Mouse (Mus musculus): ENCODE results near the gene Pafah2.

Gene Pafah2

DNA sequence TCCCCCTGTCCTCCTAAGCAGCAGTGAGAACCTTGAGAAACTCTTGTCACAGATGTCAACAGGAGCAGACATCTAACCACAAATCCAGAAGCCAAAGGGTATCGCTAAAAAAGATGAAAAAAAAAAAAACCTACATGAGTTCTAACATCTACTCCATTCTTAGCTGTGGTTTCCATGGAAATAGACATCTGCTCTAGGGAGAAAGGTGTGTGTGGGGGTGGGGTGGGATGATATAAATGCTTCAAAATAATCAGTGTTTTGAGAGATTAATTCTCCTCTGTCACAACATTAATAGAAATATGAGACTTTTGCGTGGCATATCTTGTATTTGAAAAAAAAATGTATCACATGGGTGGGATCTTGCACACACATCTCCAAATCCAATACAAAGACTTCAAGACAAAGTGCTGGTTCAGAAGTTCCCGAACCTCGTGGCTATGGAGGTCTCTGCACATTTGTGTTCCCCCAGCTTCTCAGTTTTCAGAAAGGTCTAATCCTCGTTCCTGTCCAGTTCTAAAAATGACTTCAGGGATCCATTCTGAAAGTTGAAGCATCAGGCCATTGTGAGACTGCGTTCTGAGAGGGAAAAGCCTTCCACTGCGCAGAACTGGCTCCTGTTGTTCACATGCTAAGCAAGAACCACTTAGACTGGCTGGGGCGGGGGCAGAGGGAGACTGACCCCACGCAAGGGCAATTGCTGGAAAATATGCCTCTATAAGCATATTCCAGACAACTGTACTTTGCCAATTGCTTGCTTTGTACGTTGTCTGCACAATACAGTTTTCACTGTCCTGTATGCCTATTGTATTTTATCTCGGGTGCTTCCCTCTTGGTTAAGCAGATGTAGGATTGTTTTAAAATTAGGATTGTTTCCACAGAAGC lies 70.5 kb downstream of the Pafah2 start:
- DNase-seq: no peak

DNA sequence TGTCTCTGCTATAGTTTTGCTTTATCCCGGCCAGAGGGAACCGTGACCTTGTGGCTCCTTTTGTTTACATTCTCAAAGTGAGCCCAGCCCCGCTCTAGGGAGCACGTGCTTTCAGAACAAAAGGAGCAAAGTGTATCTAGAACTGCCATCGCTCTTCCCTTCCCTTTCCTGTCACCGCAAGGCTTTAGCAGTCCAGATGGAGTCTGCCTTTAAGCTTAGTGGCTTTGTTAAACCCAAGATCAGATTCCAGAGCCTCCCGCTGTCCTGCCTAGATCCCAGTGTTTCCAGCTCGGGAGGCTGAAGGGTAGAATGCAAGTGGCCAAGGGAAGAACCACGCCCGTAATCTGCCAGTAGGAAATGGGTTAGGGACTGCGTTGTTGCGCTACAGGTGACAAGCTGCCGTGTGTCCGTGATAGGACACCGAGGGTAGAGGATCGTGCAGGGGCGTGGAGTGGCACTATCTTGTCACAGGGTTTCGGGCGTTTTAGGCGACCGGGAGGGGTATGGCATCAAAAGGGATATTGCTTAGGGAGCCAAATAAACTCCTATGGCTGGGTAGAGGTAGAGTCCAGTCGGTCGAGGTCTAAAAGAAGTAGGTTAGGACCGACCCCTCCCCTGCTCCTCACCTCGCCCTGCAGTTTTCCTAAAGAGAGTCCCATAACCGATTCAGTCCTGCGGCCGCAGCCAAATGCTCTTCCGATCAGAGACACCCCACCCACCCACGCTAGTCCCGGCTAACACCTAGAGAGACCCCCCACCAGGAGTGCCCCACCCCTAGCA lies 71.5 kb downstream of the Pafah2 start:
- DNase-seq: no peak

DNA sequence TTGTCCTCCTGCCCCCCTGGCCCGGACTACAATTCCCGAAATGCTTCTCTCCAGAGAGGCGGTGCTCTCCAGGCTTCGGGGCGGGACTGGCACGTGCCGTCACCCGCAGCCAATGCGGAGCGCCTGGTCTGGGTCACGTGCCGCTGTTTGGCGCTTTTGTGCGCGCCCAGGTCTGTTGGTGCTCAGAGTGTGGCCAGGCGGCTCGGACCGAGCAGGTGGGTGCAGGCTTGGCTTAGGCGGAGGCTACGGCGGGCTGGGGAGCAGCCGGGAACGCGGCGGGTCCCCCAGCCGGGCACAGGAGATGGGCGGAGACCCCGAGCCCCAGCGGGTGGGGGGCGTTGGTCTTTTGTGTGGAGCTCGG lies 72.1 kb downstream of the Pafah2 start, which contains the start of gene Stmn1:
Stmn1 (plus strand) TSS at position 106 of the 361 bp plus-strand sequence.
- peak; percentile 97 for DNase-seq

DNA sequence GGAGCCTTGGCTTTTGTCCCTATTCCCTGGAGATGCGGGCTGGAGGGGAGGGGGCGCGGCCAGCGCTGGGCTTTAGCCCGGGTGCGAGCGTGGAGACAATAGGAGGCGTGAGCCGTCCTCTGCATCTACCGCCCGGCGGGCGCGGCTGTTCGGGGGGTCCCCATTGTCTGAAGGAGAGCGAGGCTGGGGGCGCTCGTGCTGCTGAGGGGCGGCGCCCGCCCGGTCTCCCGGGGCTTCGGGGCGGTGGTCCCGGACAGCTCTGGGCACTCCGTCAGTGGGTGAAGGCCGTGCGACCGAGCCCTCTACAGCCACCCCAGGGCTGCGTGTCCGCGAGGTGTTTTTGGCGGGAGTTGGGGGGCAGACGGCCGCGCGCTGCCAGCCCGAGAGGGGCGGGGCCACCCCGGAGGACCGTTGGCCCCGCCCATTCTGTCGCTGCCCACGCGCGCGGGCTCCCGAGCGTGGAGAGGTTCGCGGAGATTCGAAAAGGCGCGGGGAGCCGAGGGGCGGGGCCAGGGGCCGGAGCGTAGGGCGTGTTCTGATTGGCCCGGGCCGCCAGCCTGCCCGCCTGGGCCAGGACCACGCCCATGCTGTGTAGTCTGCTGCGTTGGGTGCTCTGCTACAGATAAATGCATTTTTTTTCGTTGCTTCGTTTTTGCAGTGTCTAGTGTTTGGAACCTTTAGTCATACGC lies 72.6 kb downstream of the Pafah2 start:
- DNase-seq: peak; percentile 96

DNA sequence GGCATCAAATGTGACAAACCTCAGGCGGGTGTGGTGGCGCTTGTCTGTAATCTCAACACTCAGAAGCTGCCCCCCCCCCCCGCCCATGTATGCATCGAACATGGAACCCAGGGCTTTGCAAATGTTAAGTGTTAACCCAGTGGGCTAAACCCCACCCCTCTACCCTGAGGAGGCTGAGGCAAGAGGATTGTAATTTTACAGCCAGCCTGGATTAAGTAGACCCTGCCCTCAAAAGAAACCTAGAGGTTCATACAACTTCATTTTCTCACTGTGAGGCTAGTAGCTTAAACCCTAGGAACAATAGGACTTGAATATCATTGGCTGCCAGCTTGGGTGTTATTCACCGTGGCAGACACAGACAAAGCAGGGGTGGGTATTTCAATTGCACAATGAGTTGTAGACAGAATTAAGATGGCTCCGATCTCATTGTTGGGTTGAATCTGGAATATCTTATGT lies 73.2 kb downstream of the Pafah2 start:
- no peak for DNase-seq

DNA sequence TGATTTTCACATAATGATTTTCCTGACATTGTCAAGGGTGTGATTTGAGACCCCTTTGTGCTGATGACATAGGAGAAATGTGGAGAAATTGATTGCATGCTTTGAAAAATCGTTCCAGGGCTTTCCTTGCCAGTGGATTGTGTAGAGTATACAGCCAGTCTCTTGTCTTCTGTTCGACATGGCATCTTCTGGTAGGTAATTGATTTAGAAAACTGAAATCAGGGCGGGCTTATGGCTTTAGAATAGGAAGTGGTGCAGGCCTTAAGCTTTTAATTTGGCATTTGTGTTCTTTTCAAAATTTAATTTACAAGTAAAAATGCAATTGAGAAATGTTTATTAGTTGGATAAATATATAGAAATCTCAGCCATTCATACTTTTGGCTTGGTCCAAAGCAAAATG lies 73.9 kb downstream of the Pafah2 start:
- DNase-seq: no peak

DNA sequence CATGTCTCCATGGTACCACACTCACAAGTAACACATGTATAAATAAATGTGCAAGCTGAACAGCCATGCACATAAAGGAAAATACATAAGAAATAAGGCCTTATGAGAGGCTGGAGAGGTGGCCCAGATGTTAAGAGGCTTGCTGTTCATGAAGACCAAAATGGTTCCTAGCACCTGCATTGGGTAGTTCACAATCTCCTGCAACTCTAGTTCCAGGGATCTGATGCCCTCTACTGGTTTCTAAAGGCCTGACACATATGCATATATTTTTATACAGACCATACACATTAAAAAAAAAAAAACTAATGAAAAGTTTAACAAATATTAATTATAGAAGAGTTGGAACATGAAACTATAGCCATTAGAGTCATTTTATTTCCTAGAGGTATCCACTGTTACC lies 75.3 kb downstream of the Pafah2 start:
- DNase-seq: no peak

DNA sequence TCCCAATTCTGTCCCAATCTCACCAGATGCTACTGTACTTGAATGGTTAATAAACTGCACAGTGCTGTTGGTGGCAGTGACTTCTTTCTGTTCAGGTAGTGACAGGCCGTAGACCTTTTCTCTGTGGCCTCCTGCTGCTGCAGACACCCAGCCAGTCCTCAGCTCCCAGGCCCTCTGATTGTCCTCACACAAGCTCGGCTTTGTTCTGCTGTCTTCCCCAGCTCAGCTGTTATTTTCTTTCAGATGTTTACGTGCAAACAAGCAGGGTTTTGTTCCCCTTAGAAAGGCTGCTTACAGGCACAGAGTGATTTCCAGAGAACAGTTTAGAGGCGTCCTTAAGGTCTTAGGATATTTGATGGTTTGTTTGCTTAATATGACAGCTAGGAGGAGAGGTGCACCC lies 77.6 kb downstream of the Pafah2 start:
- no peak for DNase-seq

DNA sequence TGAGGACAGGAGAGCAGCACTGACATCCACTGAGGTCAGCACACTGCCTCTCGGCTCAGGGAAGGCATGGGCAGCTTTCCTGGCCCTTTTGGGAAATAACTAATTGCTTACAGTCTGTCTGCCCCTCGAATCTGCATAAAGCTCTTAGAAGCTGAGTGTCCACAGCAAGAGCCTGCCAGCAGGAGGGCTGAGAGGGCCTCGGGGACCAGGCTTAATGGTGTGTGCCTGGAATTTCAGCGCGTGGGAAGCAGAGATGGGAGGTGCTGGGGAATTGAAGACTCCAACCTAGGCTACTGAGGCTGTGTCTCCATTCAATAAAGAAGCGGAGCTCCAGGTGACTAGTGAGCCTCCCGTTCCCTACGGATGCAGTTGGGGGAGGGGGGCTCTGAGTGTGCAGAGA lies 78.1 kb downstream of the Pafah2 start:
- DNase-seq: no peak

DNA sequence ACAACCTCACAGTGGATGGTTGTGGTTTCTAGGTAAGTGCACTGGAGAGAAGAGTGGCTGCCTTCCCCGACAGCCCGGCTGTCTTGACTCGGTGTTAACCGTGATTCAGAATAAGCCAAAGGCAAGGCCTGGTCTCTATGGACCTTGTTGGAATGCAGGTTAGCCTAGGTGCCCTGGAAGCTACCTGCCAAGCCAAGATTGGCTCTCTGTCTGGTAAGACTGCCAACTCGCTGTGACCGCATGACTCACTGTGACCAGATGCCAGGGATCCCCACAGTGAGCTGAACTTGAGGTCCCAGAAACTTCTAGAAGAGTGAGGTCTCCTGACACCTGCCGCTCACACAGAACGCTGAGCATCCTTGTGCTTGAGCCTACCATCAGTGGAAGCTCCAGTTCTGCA lies 80.8 kb downstream of the Pafah2 start:
- DNase-seq: no peak
